Mouse (Mus musculus) hindbrain, embryonic 16.5 days (tissue): Measurements from ENCODE around the gene Osbpl2. TPM values are rescaled to one million over a fixed set of nuclear protein-coding genes. Genes with fewer than 3 reads are reported as not detected.

ENCODE experiments used
- ATAC-seq: fragments of 200-750 bp; cut with Nextera tagmentation; 2 replicates; pipeline ENCODE4 v1.8.0; 2017; ENCODE audit warnings: moderate TSS enrichment, moderate library complexity
- H3K27ac ChIP-seq: fragments of 300-500 bp; sonication (generic); 2 replicates; pipeline ENCODE4 v1.5.1; 2014; ENCODE audit warnings: low read depth, mild to moderate bottlenecking, control low read depth, low read length, moderate library complexity
- H3K27me3 ChIP-seq: fragments of 300-500 bp; sonication (generic); replicated peaks from 2 replicates; pipeline ENCODE4 v1.6.1; 2014; ENCODE audit warnings: low read length; ENCODE audit not compliant: control insufficient read depth, insufficient read depth
- H3K36me3 ChIP-seq: fragments of 300-500 bp; sonication (generic); 2 replicates; pipeline ENCODE4 v1.6.1; 2014; ENCODE audit warnings: mild to moderate bottlenecking, low read length, moderate library complexity, mixed read lengths; ENCODE audit not compliant: control insufficient read depth, insufficient read depth
- H3K4me1 ChIP-seq: fragments of 300-500 bp; sonication (generic); 2 replicates; pipeline ENCODE4 v1.6.1; 2014; ENCODE audit warnings: low read depth, low read length; ENCODE audit not compliant: control insufficient read depth, insufficient read depth
- H3K4me2 ChIP-seq: fragments of 300-500 bp; sonication (generic); 2 replicates; pipeline ENCODE4 v1.6.1; 2014; ENCODE audit warnings: mild to moderate bottlenecking, low read length, control low read depth, moderate library complexity
- H3K4me3 ChIP-seq: fragments of 300-500 bp; sonication (generic); 2 replicates; pipeline ENCODE4 v1.5.1; 2014; ENCODE audit warnings: mild to moderate bottlenecking, low read length, control low read depth, moderate library complexity
- H3K9ac ChIP-seq: fragments of 300-500 bp; sonication (generic); 2 replicates; pipeline ENCODE4 v1.6.1; 2014; ENCODE audit warnings: low read depth, mild to moderate bottlenecking, control low read depth, low read length, moderate library complexity
- H3K9me3 ChIP-seq: fragments of 300-500 bp; sonication (generic); 2 replicates; pipeline ENCODE4 v1.6.1; 2014; ENCODE audit warnings: mild to moderate bottlenecking, low read length, moderate library complexity; ENCODE audit not compliant: control insufficient read depth
- WGBS: fragments of 180-500 bp; shearing (Covaris S2); extraction: QIAGEN DNeasy Blood & Tissue Kit; methylation state at CpG from one replicate; pipeline ENCODE4 v1.1.7; 2014; 5-methylcytosine and 5-hydroxymethylcytosine counted together
- polyA plus RNA-seq: library from polyadenylated mRNA; unstranded; fragments of >200 nt; fragmentation: Nextera tagmentation; extraction: Ambion mirVana; gene quantifications from 2 replicates; pipeline ENCODE4 v1.2.1, GENCODE M21; 2015

Osbpl2 gene
- polyA plus RNA-seq, 1 experiment from 2014 or later = 70.5 TPM

GRCm38 (mm10) chr2:180103151-180103977, 15.7 kb upstream of the Osbpl2 start:
- Histone ChIP-seq H3K36me3 (no peaks in the 10 kb centered on the region), H3K27ac (no peak overlapping the region), H3K9me3 (no peaks in the 10 kb centered on the region), H3K27me3 (peaks cover 23% of the 10 kb centered on the region), H3K4me3 (peak overlapping the region; percentile 65), H3K4me1 (peaks cover 26% of the 10 kb centered on the region), H3K4me2 (peak overlapping the region; percentile 97), H3K9ac (peak overlapping the region; percentile 64)
- ATAC-seq = no peak
- WGBS = 2% methylated on average over 47 of the region's 57 CpGs

DNA sequence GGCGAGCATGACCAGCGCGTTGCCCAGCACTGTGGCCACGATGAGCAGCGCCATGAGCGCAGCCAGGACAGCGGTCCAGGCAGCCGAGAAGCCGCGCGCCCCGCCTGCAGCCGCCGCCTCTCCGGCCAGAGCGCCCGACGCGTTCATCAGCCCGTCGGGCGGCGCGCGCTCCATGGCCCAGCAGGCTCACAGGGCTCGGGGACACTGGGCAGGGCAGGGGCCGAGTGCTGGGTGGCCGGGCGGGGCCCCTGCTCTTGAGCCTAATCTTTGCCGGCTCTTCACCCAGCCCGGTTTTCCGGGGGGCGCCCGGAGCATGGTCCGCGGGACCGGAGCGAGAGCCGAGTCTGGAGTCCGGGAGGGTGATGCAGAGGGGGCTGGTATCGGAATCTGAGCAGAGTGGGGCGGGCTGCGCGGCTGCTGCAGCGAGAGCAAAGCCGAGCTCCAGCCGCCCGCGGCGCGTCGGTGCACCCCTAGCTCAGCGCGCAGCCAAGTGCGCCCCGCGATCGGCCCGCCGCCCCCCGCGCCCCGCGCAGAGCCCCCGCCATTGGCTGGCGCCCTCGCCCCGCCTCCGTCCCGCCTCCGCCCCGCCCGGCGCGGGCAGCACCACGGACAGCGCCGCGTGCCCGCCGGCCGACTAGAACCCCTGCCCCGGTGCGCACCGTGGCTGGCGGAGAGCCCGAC, 15.0 kb upstream of the Osbpl2 start, which contains the start of gene Hrh3:
TSS of gene Hrh3 (minus strand) at position 511 of the 681 bp plus-strand sequence.
- Histone ChIP-seq H3K9ac (peak within 1 kb of the TSS; percentile 64), H3K4me1 (peaks cover 26% of the 10 kb centered on the region), H3K27ac (no peak within 1 kb of the TSS), H3K27me3 (peaks cover 23% of the 10 kb centered on the region), H3K4me3 (peak within 1 kb of the TSS; percentile 65), H3K4me2 (peak within 1 kb of the TSS; percentile 97), H3K36me3 (no peaks in the 10 kb centered on the region), H3K9me3 (no peaks in the 10 kb centered on the region)
- ATAC-seq = peak; percentile 84
- WGBS = under 1% methylated on average over 54 of the region's 87 CpGs

GRCm38 (mm10) chr2:180104659-180105377, 14.3 kb upstream of the Osbpl2 start:
- Histone ChIP-seq H3K4me1 (peaks cover 20% of the 10 kb centered on the region), H3K36me3 (no peaks in the 10 kb centered on the region), H3K9ac (peak overlapping the region; percentile 64), H3K27ac (no peak overlapping the region), H3K27me3 (peaks cover 23% of the 10 kb centered on the region), H3K4me2 (peak overlapping the region; percentile 97), H3K9me3 (no peaks in the 10 kb centered on the region), H3K4me3 (peak overlapping the region; percentile 65)
- WGBS = 7% methylated on average over 20 of the region's 24 CpGs
- ATAC-seq = peak; percentile 13; the same call in 1 of the 2 replicates

DNA sequence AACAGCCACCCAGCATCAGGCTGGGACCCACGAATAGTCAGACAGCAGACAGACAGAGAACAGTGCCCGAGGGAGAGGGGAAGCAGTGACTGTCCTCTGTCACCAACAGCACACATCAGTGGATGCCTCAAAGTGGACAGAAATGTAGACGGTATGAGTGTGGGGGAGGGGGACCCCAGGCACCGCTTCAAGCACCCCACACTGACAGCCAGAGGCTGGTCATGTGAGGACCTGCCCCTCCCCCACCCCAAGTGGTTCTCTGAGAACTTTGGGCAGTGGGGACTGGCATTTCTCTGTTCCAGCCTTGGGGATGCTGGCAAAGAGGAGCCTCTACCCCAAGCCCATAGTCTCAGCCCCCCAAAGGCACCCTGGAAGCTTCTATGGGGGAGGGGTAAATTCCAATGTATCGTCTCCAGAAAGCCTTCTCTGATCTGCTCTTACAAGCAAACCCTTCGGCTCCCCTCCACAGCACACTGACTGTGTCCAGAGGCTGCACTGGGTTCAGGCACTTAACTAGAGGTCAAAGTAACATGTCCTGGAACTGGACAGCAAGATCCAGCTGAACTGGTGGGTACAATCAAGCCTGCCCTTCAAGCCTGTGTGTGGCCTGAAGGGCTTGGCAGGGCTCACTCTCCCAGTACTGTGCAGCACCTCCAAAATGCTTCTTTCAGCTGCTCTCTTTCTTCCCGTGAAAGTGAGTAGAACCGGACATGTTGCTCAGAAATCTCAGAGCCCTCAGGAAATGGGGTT, 13.5 kb upstream of the Osbpl2 start:
- no peak for ATAC-seq

GRCm38 (mm10) chr2:180107081-180107480, 12.0 kb upstream of the Osbpl2 start:
- Histone ChIP-seq H3K4me3 (no peak overlapping the region), H3K27me3 (peaks cover 7% of the 10 kb centered on the region), H3K9me3 (no peaks in the 10 kb centered on the region), H3K4me1 (peaks cover 18% of the 10 kb centered on the region), H3K36me3 (no peaks in the 10 kb centered on the region), H3K4me2 (no peak overlapping the region), H3K27ac (no peak overlapping the region), H3K9ac (no peak overlapping the region)
- WGBS = 71% methylated on average over 4 of the region's 4 CpGs
- ATAC-seq = no peak

More for the DNA sequence above, 13.5 kb upstream of the Osbpl2 start:
- Histone ChIP-seq H3K27me3 (peaks cover 20% of the 10 kb centered on the region), H3K4me1 (peaks cover 18% of the 10 kb centered on the region), H3K9ac (no peak overlapping the region), H3K4me2 (no peak overlapping the region), H3K36me3 (no peaks in the 10 kb centered on the region), H3K9me3 (no peaks in the 10 kb centered on the region), H3K27ac (no peak overlapping the region), H3K4me3 (no peak overlapping the region)
- 33% methylated on average over 8 of the region's 8 CpGs for WGBS

DNA sequence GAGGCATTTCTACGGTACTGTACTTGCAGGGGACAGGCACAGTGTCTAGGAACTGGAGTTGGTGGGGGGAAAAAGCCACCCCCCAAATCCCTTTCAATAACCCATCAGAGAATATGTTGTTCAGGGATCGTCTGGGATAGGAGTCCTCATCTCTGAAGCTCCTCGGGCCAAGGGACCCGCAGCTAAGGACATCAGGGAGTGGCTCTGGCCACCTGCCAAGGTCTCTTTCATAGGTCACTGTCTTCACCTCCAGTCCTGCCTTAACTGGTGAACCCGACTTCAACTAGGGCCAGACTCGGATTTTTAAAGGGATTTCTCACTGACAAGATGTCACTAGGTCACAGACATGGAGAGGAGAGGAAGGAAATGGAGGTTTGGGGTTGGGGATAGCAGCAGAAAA, 10.8 kb upstream of the Osbpl2 start:
- Histone ChIP-seq H3K36me3 (no peaks in the 10 kb centered on the region), H3K27me3 (peaks cover 6% of the 10 kb centered on the region), H3K9me3 (no peaks in the 10 kb centered on the region), H3K27ac (no peak overlapping the region), H3K4me1 (peaks cover 12% of the 10 kb centered on the region), H3K9ac (no peak overlapping the region), H3K4me3 (no peak overlapping the region), H3K4me2 (no peak overlapping the region)
- ATAC-seq = no peak
- 61% methylated on average over 6 of the region's 6 CpGs for WGBS

DNA sequence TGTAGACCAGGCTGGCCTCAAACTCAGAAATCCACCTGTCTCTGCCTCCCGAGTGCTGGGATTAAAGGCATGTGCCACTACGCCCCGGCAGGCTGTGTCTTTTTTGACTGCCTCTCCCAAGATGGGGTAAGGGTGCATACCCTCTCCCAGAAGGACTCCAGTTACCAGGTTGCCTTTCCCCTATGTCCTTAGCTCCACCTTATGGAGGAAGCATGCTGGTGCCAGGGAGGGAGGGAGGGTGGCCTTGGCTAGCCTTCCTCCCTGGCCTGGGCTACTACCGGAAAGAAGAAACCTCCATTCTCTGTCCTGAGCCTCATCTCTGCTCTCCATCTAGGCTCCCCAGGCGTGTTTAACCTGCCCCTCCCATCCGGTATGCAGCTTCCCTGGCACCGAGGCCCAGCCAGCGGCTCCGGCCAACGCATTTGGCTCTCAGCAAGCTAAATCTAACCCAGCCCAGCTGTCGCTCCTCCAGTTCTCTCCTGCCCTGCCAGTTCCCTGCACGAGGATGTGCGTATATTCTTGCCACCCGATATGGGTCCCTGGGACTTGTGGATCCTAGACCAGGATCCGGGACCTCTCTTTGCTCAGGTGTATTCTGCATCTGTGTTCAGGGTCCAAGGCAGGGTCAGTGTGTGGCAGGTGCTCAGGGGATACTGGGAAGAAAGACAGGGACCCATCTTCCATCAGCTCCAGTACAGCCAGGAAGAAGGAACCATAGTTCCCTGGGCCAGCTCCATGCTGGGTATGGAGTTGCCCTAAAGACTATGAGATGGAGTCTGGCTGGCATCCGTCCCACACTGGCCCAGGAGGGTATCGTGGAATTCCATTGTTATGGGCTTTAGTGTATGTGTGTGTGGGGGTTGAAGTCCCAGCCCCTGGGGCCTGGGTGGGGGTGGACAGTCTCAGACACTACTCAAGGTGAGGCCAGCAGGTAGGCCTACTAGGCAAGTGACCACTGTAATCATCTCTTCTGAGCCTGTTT, 4.9 kb upstream of the Osbpl2 start:
- Histone ChIP-seq H3K27ac (peak overlapping the region; percentile 54; the same call in 1 of the 2 replicates), H3K9me3 (no peaks in the 10 kb centered on the region), H3K36me3 (no peaks in the 10 kb centered on the region), H3K4me3 (no peak overlapping the region), H3K9ac (no peak overlapping the region), H3K27me3 (no peaks in the 10 kb centered on the region), H3K4me1 (peaks cover 27% of the 10 kb centered on the region), H3K4me2 (no peak overlapping the region)
- no peak for ATAC-seq
- 53% methylated on average over 17 of the region's 17 CpGs for WGBS

DNA sequence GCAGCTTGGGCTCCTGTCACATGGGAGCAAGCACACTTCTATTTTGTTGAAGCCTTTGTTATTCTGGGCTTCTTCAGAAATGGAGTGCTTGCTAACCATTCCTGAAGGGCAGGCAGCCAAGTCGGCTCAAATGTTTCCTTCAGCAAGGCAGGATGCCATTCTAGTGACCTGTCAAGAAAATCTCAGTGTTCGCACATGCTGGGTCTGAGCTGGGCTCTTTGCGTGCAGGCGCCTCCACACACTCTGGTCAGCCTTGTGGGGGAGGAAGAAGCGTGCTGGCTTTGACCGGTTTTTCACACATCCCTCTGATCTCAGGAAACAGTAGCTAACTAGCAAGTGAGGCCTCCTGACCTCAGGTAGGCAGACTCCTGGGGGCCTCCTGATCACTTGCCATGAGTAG, 3.8 kb upstream of the Osbpl2 start:
- 29% methylated on average over 6 of the region's 6 CpGs for WGBS
- Histone ChIP-seq H3K27ac (no peak overlapping the region), H3K27me3 (no peaks in the 10 kb centered on the region), H3K9me3 (no peaks in the 10 kb centered on the region), H3K36me3 (no peaks in the 10 kb centered on the region), H3K9ac (no peak overlapping the region), H3K4me3 (no peak overlapping the region), H3K4me2 (no peak overlapping the region), H3K4me1 (peaks cover 32% of the 10 kb centered on the region)
- no peak for ATAC-seq
